Mouse (Mus musculus): ENCODE measurements around the gene Cenpk. TPM values are rescaled to one million over a fixed set of nuclear protein-coding genes. Genes with fewer than 3 reads are reported as not detected.

Cenpk gene
- total RNA-seq (2023), result 10 to 100 TPM; 16.7 to 24.5 TPM

DNA sequence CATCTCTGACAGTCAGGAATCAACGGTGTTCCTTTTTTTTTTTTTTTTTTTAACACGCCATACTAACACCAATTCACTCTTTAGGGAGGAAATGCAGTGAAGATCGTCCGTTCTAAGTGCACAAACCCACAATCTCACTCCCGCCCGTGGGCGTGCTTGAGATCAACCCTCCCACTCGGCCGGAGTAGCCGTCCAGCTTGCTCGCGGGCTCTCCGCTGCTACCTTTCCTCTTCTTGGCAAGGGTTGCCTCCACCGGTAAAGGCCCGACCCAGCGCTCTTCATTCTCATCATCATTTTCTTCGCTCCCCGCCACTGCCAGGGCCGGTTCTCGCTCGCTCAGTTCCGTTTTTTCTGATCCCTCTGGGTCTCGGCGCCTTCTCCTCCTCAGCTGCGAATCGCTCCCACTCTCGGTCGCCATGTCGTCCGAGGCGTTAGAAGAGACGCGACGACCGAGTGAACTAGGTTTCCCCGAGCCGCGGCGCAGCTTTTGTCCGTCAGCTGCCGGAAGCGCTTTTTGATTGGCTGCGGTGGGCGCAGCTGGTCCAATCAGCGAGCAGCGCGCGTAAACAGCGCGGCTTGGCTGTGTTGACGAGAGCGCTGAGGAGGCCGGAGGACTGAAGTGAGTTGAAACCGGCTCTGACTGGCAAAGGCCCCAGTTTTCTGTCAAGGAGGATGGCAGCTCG, at the start of gene Cenpk, which contains the start of gene Ppwd1:
TSS of gene Cenpk (plus strand) at position 228 of the 683 bp plus-strand sequence.
TSS of gene Ppwd1 (minus strand) at position 460 of the 683 bp plus-strand sequence.

DNA sequence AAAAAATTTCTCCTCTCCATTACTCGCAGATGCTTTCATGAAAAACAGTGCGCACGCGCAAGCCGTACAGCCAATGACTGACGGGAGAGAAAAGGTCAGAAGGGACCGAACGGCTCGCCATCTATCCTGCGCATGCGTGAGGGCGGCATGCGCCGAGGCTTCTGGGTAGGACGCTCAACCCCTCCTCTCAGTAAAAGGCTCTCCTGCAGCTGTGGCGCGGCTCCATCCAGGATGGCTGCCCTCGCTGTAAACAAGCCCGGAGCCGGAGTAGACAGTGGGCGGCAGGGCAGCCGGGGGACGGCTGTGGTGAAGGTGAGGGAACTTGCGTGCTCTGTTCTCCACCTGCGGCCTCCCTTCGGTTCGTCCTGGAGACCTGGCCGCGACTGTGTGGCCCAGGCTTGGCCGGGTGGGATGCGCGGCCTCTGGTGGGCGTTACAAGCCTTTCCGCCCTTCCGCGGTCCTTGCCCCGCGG, 49.7 kb upstream of the Cenpk start, which contains the start of gene Trim23:
TSS of gene Trim23 (plus strand) at position 148 of the 472 bp plus-strand sequence.

DNA sequence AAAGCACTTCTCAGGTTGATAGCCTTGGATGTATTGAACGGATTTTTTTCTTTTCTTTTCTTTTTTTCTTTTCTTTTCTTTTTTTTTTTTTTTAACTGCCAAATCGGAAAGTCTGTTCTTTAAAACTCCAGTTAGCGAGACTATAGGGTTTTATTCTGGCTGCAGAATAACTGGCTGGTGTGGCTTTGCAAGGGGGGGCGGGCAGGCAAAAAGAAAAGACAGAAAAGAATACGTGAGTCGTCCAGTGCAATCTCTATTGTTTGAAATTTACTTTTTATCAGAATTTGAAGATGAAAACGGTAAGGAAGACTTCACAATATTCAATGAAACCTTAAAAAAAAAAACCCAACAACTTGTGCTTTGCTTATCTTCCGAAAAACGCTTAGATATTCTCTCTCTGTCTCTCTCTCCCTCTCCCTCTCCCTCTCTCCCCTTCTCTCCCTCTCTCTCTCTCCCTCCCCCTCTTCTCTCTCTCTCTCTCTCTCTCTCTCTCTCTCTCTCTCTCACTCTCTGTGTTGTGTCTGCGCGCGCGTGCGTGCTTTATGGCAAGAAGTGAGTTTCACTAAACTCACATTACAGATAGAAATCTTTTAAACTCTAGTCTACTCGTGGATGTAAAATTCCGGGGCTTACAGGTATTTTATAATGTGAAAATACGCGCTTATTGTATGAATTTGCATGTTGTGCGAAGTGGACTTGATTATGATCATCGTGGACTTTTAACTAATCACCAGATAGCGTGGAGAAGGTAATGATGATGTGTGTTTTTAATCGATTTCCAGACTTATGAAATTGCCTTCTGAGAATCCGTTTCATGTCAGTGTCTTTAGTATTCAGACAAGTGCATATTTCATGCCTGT, 59.2 kb downstream of the Cenpk start, which contains the start of gene Adamts6:
TSS of gene Adamts6 (plus strand) at position 470 of the 860 bp plus-strand sequence.

Other genes starting within 250 kb of the Cenpk start
- gene Nln, start 119.0 kb upstream of the Cenpk start, total RNA-seq (2023), result 10 to 100 TPM; 14.1 to 17.6 TPM
- under 1 TPM in 1 of 2 experiments, not detected in 1; 0.57 TPM for gene Sgtb, start 118.9 kb upstream of the Cenpk start, total RNA-seq (2023)
- 10 to 100 TPM; 19.2 to 19.8 TPM for gene Trappc13, start 50.1 kb upstream of the Cenpk start, total RNA-seq (2023)
- 1 to 10 TPM; 6.9 to 7.1 TPM for gene Trim23, start 49.8 kb upstream of the Cenpk start, total RNA-seq (2023)
- 10 to 100 TPM; 19.4 to 20.6 TPM for gene Ppwd1, start 232 bp downstream of the Cenpk start, total RNA-seq (2023)
- under 1 TPM; 0.66 to 0.77 TPM for gene Adamts6, start 59.2 kb downstream of the Cenpk start, total RNA-seq (2023)